Comparison of ENCODE assay signal across 10 mouse cellular contexts in genomic region chr2:26066527-26066926, GRCm38 (mm10). TPM values are rescaled to one million over a fixed set of nuclear protein-coding genes. Genes with fewer than 3 reads are reported as not detected.
A peak's percentile ranks its signal among the peaks of the same experiment; 100 is the strongest.
DNase-seq lines count a peak whose midpoint lies in the region; ATAC-seq and TF ChIP-seq lines count a peak whose summit lies in the region.
"Had no signal": no experiment of that assay in that cellular context is flagged by ENCODE, and none has a peak within 500 bp of the region (broad histone marks: within the 10 kb centered on the region; RNA-seq: fewer than 3 reads in every experiment).

No protein-coding gene starts in this region.

- TF ChIP-seq CTCF in liver, postnatal 0 days (IDR thresholded peaks at IDR 0.05; ENCODE audit: low read depth) = no peak

- H3K9ac ChIP-seq in neural tube, embryonic 13.5 days = no peak overlapping the region
- no peak overlapping the region for H3K9ac ChIP-seq in midbrain, embryonic 14.5 days (replicated peaks; ENCODE audit: low read length)
- no peak overlapping the region for H3K9ac ChIP-seq in heart, embryonic 11.5 days (ENCODE audit: low read depth, low read length)
- no peak overlapping the region for H3K9ac ChIP-seq in liver, postnatal 0 days (replicated peaks)

- peak overlapping the region; percentile 18 for H3K4me2 ChIP-seq in neural tube, embryonic 13.5 days
- H3K4me2 ChIP-seq in midbrain, embryonic 14.5 days (ENCODE audit: low read length) = no peak overlapping the region
- no peak overlapping the region for H3K4me2 ChIP-seq in heart, embryonic 11.5 days
- H3K4me2 ChIP-seq in liver, postnatal 0 days (ENCODE audit: low read depth, low read length) = no peak overlapping the region

- no peak for TF ChIP-seq EP300 in liver, postnatal 0 days (IDR thresholded peaks at IDR 0.05; ENCODE audit: low read depth)

- H3K27me3 ChIP-seq in neural tube, embryonic 13.5 days = no peaks in the 10 kb centered on the region
- H3K27me3 ChIP-seq in midbrain, embryonic 14.5 days (ENCODE audit: control insufficient read depth, insufficient read depth, low read length) = no peaks in the 10 kb centered on the region
- H3K27me3 ChIP-seq in heart, embryonic 11.5 days (ENCODE audit: control insufficient read depth, insufficient read depth, low read length) = no peaks in the 10 kb centered on the region
- no peaks in the 10 kb centered on the region for H3K27me3 ChIP-seq in liver, postnatal 0 days (ENCODE audit: insufficient read depth, low read length)

- peak overlapping the region; percentile 65 for H3K27ac ChIP-seq in neural tube, embryonic 13.5 days (replicated peaks)
- no peak overlapping the region; the same call in 1 of the 2 replicates for H3K27ac ChIP-seq in midbrain, embryonic 14.5 days (replicated peaks; ENCODE audit: low read depth, low read length)
- H3K27ac ChIP-seq in heart, embryonic 11.5 days (ENCODE audit: low read depth, low read length) = no peak overlapping the region
- H3K27ac ChIP-seq in liver, postnatal 0 days (ENCODE audit: low read depth) = no peak overlapping the region

- DNase-seq in neural tube, embryonic 10.5 days (ENCODE audit: extremely low spot score, low spot score) = no peak
- peak; percentile 46 to 89 for DNase-seq in layer of hippocampus, adult 18-20 months (ENCODE audit: low spot score in 2 of 2)
- peak; percentile 65 for DNase-seq in midbrain, embryonic 14.5 days
- DNase-seq in urinary bladder, postnatal 36 days (ENCODE audit: low spot score in 2 of 2) = no peak
- no peak for DNase-seq in adipocyte (ENCODE audit: low spot score)
- DNase-seq in liver, postnatal 0 days = no peak
- DNase-seq: cerebellum, adult 9-10 months had no signal

- H3K9me3 ChIP-seq in neural tube, embryonic 13.5 days = no peaks in the 10 kb centered on the region
- H3K9me3 ChIP-seq in midbrain, embryonic 14.5 days (ENCODE audit: control insufficient read depth, low read length) = no peaks in the 10 kb centered on the region
- H3K9me3 ChIP-seq in heart, embryonic 11.5 days (replicated peaks; ENCODE audit: control insufficient read depth, low read length) = no peaks in the 10 kb centered on the region
- H3K9me3 ChIP-seq in liver, postnatal 0 days (ENCODE audit: low read length) = no peaks in the 10 kb centered on the region

- ATAC-seq in neural tube, embryonic 13.5 days (ENCODE audit: low read depth) = peak; percentile 16; the same call in 1 of the 2 replicates
- ATAC-seq in midbrain, embryonic 14.5 days (ENCODE audit: low FRiP score, low TSS enrichment) = no peak
- ATAC-seq in heart, embryonic 11.5 days (replicated peaks; ENCODE audit: insufficient number of reproducible peaks, low FRiP score, low TSS enrichment) = no peak
- no peak for ATAC-seq in liver, postnatal 0 days
- ATAC-seq: inflammation-experienced regulatory T-cells, adult 6 months had no signal

- no peak overlapping the region for H3K4me3 ChIP-seq in neural tube, embryonic 13.5 days
- no peak overlapping the region for H3K4me3 ChIP-seq in midbrain, embryonic 14.5 days (replicated peaks; ENCODE audit: low read depth, low read length)
- H3K4me3 ChIP-seq in heart, embryonic 11.5 days (ENCODE audit: low read depth, low read length) = no peak overlapping the region
- H3K4me3 ChIP-seq in liver, postnatal 0 days (ENCODE audit: low read depth, low read length) = no peak overlapping the region

- 24% methylated on average over 14 of the region's 14 CpGs for WGBS in neural tube, embryonic 13.5 days
- WGBS in midbrain, embryonic 14.5 days = 58% methylated on average over 14 of the region's 14 CpGs
- 75% methylated on average over 14 of the region's 14 CpGs for WGBS in heart, embryonic 11.5 days (ENCODE audit: insufficient replicate concordance)
- 81% methylated on average over 14 of the region's 14 CpGs for WGBS in liver, postnatal 0 days (ENCODE audit: insufficient replicate concordance)

- no peaks in the 10 kb centered on the region for H3K36me3 ChIP-seq in neural tube, embryonic 13.5 days
- no peaks in the 10 kb centered on the region for H3K36me3 ChIP-seq in midbrain, embryonic 14.5 days (ENCODE audit: control insufficient read depth, insufficient read depth, low read length)
- H3K36me3 ChIP-seq in heart, embryonic 11.5 days (ENCODE audit: control insufficient read depth, insufficient read depth, low read length) = no peaks in the 10 kb centered on the region
- H3K36me3 ChIP-seq in liver, postnatal 0 days (replicated peaks; ENCODE audit: insufficient read depth, low read length) = 0 out of 2 replicates have a peak, but pooled peaks cover 3% of the 10 kb centered on the region

- peaks cover 24% of the 10 kb centered on the region for H3K4me1 ChIP-seq in neural tube, embryonic 13.5 days (replicated peaks)
- H3K4me1 ChIP-seq in midbrain, embryonic 14.5 days (ENCODE audit: control insufficient read depth, insufficient read depth, low read length) = 0 out of 2 replicates have a peak, but pooled peaks cover 13% of the 10 kb centered on the region
- H3K4me1 ChIP-seq in heart, embryonic 11.5 days (ENCODE audit: control insufficient read depth, insufficient read depth, low read length) = peaks cover 10% of the 10 kb centered on the region
- H3K4me1 ChIP-seq in liver, postnatal 0 days (ENCODE audit: insufficient read depth) = 0 out of 2 replicates have a peak, but pooled peaks cover 3% of the 10 kb centered on the region

RNA-seq across cellular contexts. Expression of gene Ubac1, which starts 45.0 kb away (rescaled TPM):
- polyA plus RNA-seq in neural tube, embryonic 13.5 days (2015; fragmentation: Nextera tagmentation; extraction: Ambion mirVana) = 116 and 124 TPM in 2 replicates
- 10 to 100 TPM; 53.9 to 58.0 TPM for total RNA-seq in layer of hippocampus, adult 18-20 months (2021)
- 122 and 129 TPM in 2 replicates for polyA plus RNA-seq in midbrain, embryonic 14.5 days (2014; fragmentation: Nextera tagmentation; extraction: Ambion mirVana)
- 136 and 141 TPM in 2 replicates for polyA plus RNA-seq in heart, embryonic 11.5 days (2014; fragmentation: Nextera tagmentation; extraction: Ambion mirVana)
- 175 and 183 TPM in 2 replicates for polyA plus RNA-seq in liver, postnatal 0 days (2015; fragmentation: Nextera tagmentation; extraction: Ambion mirVana)

RNA-seq across cellular contexts. Expression of gene Nacc2, which starts 56.5 kb away (rescaled TPM):
- polyA plus RNA-seq in neural tube, embryonic 13.5 days (2015; fragmentation: Nextera tagmentation; extraction: Ambion mirVana) = 18.0 and 19.2 TPM in 2 replicates
- total RNA-seq in layer of hippocampus, adult 18-20 months (2021) = 10 to 100 TPM; 64.6 to 78.3 TPM
- 8.2 and 10.3 TPM in 2 replicates for polyA plus RNA-seq in midbrain, embryonic 14.5 days (2014; fragmentation: Nextera tagmentation; extraction: Ambion mirVana)
- 3.4 and 7.1 TPM in 2 replicates for polyA plus RNA-seq in heart, embryonic 11.5 days (2014; fragmentation: Nextera tagmentation; extraction: Ambion mirVana)
- polyA plus RNA-seq in liver, postnatal 0 days (2015; fragmentation: Nextera tagmentation; extraction: Ambion mirVana) = 3.9 and 4.9 TPM in 2 replicates

Comparison
In these comparisons a context has a peak if more than half of its experiments do, and no peak if none do; other contexts are left out.
1. DNase-seq: peak in layer of hippocampus, adult 18-20 months (2 of 2) and midbrain, embryonic 14.5 days (single experiment); none in neural tube, embryonic 10.5 days (single experiment), urinary bladder, postnatal 36 days (0 of 2), adipocyte (single experiment) and liver, postnatal 0 days (single experiment).